Mouse (Mus musculus) frontal cortex, adult 2 months (tissue): Measurements from ENCODE around the gene Gdf11. TPM values are rescaled to one million over a fixed set of nuclear protein-coding genes. Genes with fewer than 3 reads are reported as not detected.

ENCODE experiments used
- DNase-seq, 2 experiments: peaks; one replicate each; pipeline ENCODE4 v3.0.0; 2022; ENCODE audit warnings: low spot score in 1 of 2; ENCODE audit errors: extremely low spot score in 1 of 2
- polyA plus RNA-seq: library from polyadenylated mRNA; depleted of rRNA; stranded (reverse); fragments of >200 nt; gene quantifications from 2 replicates; pipeline ENCODE4 v1.2.3, GENCODE M21; 2012; rRNA removed

Gene Gdf11
- 17.0 and 17.2 TPM in 2 replicates for polyA plus RNA-seq

- DNase-seq = peak in 1 of 2 experiments; percentile 53
Observed at GRCm38 (mm10) chr10:128891296-128892094, at the start of gene Gdf11. Gene Gdf11, minus strand, starts transcription at chr10:128891718.

GRCm38 (mm10) chr10:128940475-128941061 is 49.0 kb upstream of the Gdf11 start:
- DNase-seq = no peak

GRCm38 (mm10) chr10:128938974-128939373 is 47.5 kb upstream of the Gdf11 start:
- DNase-seq = no peak

- no peak for DNase-seq
Observed at GRCm38 (mm10) chr10:128938457-128938856, 46.9 kb upstream of the Gdf11 start.

- DNase-seq = no peak
Observed at GRCm38 (mm10) chr10:128937756-128938390, 46.4 kb upstream of the Gdf11 start.

GRCm38 (mm10) chr10:128935826-128936440 is 44.4 kb upstream of the Gdf11 start:
- DNase-seq = no peak

- DNase-seq = no peak
Observed at GRCm38 (mm10) chr10:128934997-128935787, 43.7 kb upstream of the Gdf11 start.

- DNase-seq = no peak
Observed at GRCm38 (mm10) chr10:128933976-128934721, 42.6 kb upstream of the Gdf11 start.

GRCm38 (mm10) chr10:128933574-128933973 is 42.1 kb upstream of the Gdf11 start, which contains the start of gene Itga7:
Gene Itga7, plus strand, starts transcription at chr10:128933818.
- no peak for DNase-seq

GRCm38 (mm10) chr10:128931441-128931840 is 39.9 kb upstream of the Gdf11 start:
- DNase-seq = no peak

- DNase-seq = no peak
Observed at GRCm38 (mm10) chr10:128929638-128930378, 38.3 kb upstream of the Gdf11 start.

- DNase-seq = no peak
Observed at GRCm38 (mm10) chr10:128928356-128928755, 36.8 kb upstream of the Gdf11 start.

- no peak for DNase-seq
Observed at GRCm38 (mm10) chr10:128923935-128924334, 32.4 kb upstream of the Gdf11 start, which contains the start of gene Bloc1s1. Gene Bloc1s1, minus strand, starts transcription at chr10:128924035.

GRCm38 (mm10) chr10:128923013-128923691 is 31.6 kb upstream of the Gdf11 start:
- peak; percentile 90 to 96 for DNase-seq

GRCm38 (mm10) chr10:128922822-128923012 is 31.2 kb upstream of the Gdf11 start, which contains the start of gene Rdh5:
Gene Rdh5, minus strand, starts transcription at chr10:128922888.
- no peak for DNase-seq

GRCm38 (mm10) chr10:128921883-128922821 is 30.6 kb upstream of the Gdf11 start:
- DNase-seq = peak in 1 of 2 experiments; percentile 51

GRCm38 (mm10) chr10:128921251-128921650 is 29.7 kb upstream of the Gdf11 start:
- DNase-seq = no peak
